Mouse (Mus musculus) heart, embryonic 13.5 days (tissue): ENCODE measurements at regions not wholly inside any gene's neighbourhood (a gene's known extent, or its start where the extent isn't known, plus 50 kb on each side); places are given as distances from the start of the nearest gene placed in this dataset.

Source experiments
- ATAC-seq: fragments of 200-750 bp; cut with Nextera tagmentation; 2 replicates; pipeline ENCODE4 v1.8.0; 2017; ENCODE audit warnings: moderate TSS enrichment; ENCODE audit not compliant: insufficient number of reproducible peaks, low FRiP score, low TSS enrichment; ENCODE audit errors: extremely low read depth
- H3K27ac ChIP-seq: fragments of 300-500 bp; sonication (generic); replicated peaks from 2 replicates; pipeline ENCODE4 v1.5.1; 2015; ENCODE audit warnings: moderate library complexity, mild to moderate bottlenecking, inconsistent platforms
- H3K27me3 ChIP-seq: fragments of 300-500 bp; sonication (generic); replicated peaks from 2 replicates; pipeline ENCODE4 v1.6.1; 2015; ENCODE audit warnings: mild to moderate bottlenecking, inconsistent platforms
- H3K36me3 ChIP-seq: fragments of 300-500 bp; sonication (generic); 2 replicates; pipeline ENCODE4 v1.6.1; 2015; ENCODE audit warnings: mild to moderate bottlenecking, inconsistent platforms
- H3K4me1 ChIP-seq: fragments of 300-500 bp; sonication (generic); 2 replicates; pipeline ENCODE4 v1.6.1; 2015; ENCODE audit warnings: inconsistent platforms
- H3K4me2 ChIP-seq: fragments of 300-500 bp; sonication (generic); 2 replicates; pipeline ENCODE4 v1.6.1; 2015; ENCODE audit warnings: inconsistent platforms, mild to moderate bottlenecking, moderate library complexity
- H3K4me3 ChIP-seq: fragments of 300-500 bp; sonication (generic); 2 replicates; pipeline ENCODE4 v1.5.1; 2015; ENCODE audit warnings: moderate library complexity, mild to moderate bottlenecking, inconsistent platforms
- H3K9ac ChIP-seq: fragments of 300-500 bp; sonication (generic); 2 replicates; pipeline ENCODE4 v1.6.1; 2015; ENCODE audit warnings: inconsistent platforms, mild to moderate bottlenecking, moderate library complexity
- H3K9me3 ChIP-seq: fragments of 300-500 bp; sonication (generic); 2 replicates; pipeline ENCODE4 v1.6.1; 2016; ENCODE audit warnings: inconsistent platforms
- WGBS: fragments of 180-500 bp; shearing (Covaris S2); methylation state at CpG from one replicate; pipeline ENCODE4 v1.1.7; 2015; ENCODE audit warnings: mixed read lengths; 5-methylcytosine and 5-hydroxymethylcytosine counted together

DNA sequence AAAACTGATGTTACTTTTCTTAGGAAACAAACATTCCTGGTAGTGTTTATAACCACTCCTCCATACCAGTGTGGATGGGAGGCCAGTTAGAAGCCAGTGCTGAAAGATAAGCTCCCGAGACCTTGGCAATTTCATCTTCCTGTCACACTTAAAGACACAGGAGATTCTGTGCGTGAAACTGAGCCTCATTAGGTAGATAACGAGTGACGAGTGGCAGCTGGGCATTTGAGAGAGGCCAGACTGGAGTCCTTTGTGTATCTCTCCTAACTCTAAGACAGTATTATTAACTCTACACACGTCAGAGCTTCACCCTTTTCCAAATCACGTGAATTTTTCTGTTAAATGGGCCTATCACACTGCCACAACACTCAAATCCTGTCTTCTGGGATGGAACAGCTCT, 112.1 kb downstream of the 1190002N15Rik start:
- no peak overlapping the region for H3K27ac ChIP-seq
- H3K4me2 ChIP-seq, result 0 out of 2 replicates have a peak overlapping the region, but pooled peaks have one; percentile 9
- no peak overlapping the region for H3K4me3 ChIP-seq
- H3K27me3 ChIP-seq, result no peaks in the 10 kb centered on the region
- ATAC-seq, result no peak
- H3K9ac ChIP-seq, result no peak overlapping the region
- no peaks in the 10 kb centered on the region for H3K36me3 ChIP-seq
- H3K9me3 ChIP-seq, result no peaks in the 10 kb centered on the region
- WGBS, result 9% methylated on average over 6 of the region's 6 CpGs
- H3K4me1 ChIP-seq, result peaks cover 8% of the 10 kb centered on the region

GRCm38 (mm10) chr9:94424438-94425135, 113.3 kb downstream of the 1190002N15Rik start:
- Histone ChIP-seq H3K4me1 (peaks cover 8% of the 10 kb centered on the region), H3K27me3 (no peaks in the 10 kb centered on the region), H3K4me2 (no peak overlapping the region), H3K9me3 (no peaks in the 10 kb centered on the region), H3K36me3 (no peaks in the 10 kb centered on the region), H3K9ac (no peak overlapping the region), H3K27ac (no peak overlapping the region), H3K4me3 (no peak overlapping the region)
- ATAC-seq, result no peak
- 77% methylated on average over 5 of the region's 5 CpGs for WGBS

- Histone ChIP-seq H3K27me3 (no peaks in the 10 kb centered on the region), H3K9me3 (no peaks in the 10 kb centered on the region), H3K4me3 (no peak overlapping the region), H3K36me3 (no peaks in the 10 kb centered on the region), H3K4me1 (peaks cover 16% of the 10 kb centered on the region; the same call in 1 of the 2 replicates), H3K9ac (no peak overlapping the region), H3K4me2 (no peak overlapping the region), H3K27ac (no peak overlapping the region)
- ATAC-seq, result no peak
- 68% methylated on average over 8 of the region's 8 CpGs for WGBS
These were observed 127.3 kb downstream of the 1190002N15Rik start for GRCm38 (mm10) chr9:94410546-94410945.

GRCm38 (mm10) chr9:94410042-94410441, 127.8 kb downstream of the 1190002N15Rik start:
- Histone ChIP-seq H3K4me1 (peaks cover 16% of the 10 kb centered on the region; the same call in 1 of the 2 replicates), H3K4me2 (no peak overlapping the region), H3K9ac (no peak overlapping the region), H3K27me3 (no peaks in the 10 kb centered on the region), H3K36me3 (no peaks in the 10 kb centered on the region), H3K4me3 (no peak overlapping the region), H3K9me3 (no peaks in the 10 kb centered on the region), H3K27ac (no peak overlapping the region)
- no peak for ATAC-seq
- WGBS, result 28% methylated on average over 3 of the region's 3 CpGs

- ATAC-seq, result no peak
- Histone ChIP-seq H3K27me3 (no peaks in the 10 kb centered on the region), H3K4me1 (peaks cover 20% of the 10 kb centered on the region), H3K9me3 (no peaks in the 10 kb centered on the region), H3K4me3 (no peak overlapping the region), H3K9ac (no peak overlapping the region), H3K4me2 (no peak overlapping the region), H3K27ac (no peak overlapping the region), H3K36me3 (no peaks in the 10 kb centered on the region)
- 39% methylated on average over 7 of the region's 7 CpGs for WGBS
These were observed 129.1 kb downstream of the 1190002N15Rik start for GRCm38 (mm10) chr9:94408635-94409323.

DNA sequence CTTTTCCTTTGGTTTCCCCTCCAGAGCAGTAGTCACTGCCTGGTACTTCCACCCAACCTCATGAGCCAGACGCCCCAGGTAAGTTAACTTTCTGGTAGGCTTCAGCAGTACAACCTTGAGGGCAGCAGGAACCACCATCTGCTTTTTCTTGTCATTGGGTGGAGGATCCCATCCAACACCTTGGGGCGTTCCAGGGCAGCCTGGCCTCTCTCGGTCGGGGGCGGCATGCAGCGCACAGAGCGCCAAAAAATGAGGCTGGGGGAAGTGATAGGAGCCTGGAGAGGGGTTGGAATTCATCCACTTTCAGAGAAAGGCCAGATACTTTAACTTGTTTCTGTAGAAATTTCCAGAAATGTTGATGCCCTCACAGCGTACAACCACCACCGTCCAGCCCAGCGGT, 130.2 kb downstream of the 1190002N15Rik start:
- Histone ChIP-seq H3K36me3 (no peaks in the 10 kb centered on the region), H3K4me2 (no peak overlapping the region), H3K4me3 (no peak overlapping the region), H3K9ac (no peak overlapping the region), H3K9me3 (no peaks in the 10 kb centered on the region), H3K27me3 (no peaks in the 10 kb centered on the region), H3K4me1 (peaks cover 26% of the 10 kb centered on the region), H3K27ac (no peak overlapping the region)
- ATAC-seq, result no peak
- 84% methylated on average over 10 of the region's 10 CpGs for WGBS

GRCm38 (mm10) chr9:94404551-94404950, 133.3 kb downstream of the 1190002N15Rik start:
- no peak for ATAC-seq
- H3K4me1 ChIP-seq, result peaks cover 21% of the 10 kb centered on the region
- no peaks in the 10 kb centered on the region for H3K36me3 ChIP-seq

GRCm38 (mm10) chr9:94400596-94400995, 137.3 kb downstream of the 1190002N15Rik start:
- Histone ChIP-seq H3K4me2 (no peak overlapping the region), H3K27ac (no peak overlapping the region), H3K36me3 (no peaks in the 10 kb centered on the region), H3K4me1 (peaks cover 15% of the 10 kb centered on the region), H3K9ac (no peak overlapping the region), H3K9me3 (no peaks in the 10 kb centered on the region), H3K4me3 (no peak overlapping the region), H3K27me3 (no peaks in the 10 kb centered on the region)
- no peak for ATAC-seq
- 94% methylated on average over 1 of the region's 1 CpGs for WGBS

More at GRCm38 (mm10) chr9:94404551-94404950, 133.3 kb downstream of the 1190002N15Rik start:
- no peak overlapping the region for H3K9ac ChIP-seq
- 38% methylated on average over 6 of the region's 6 CpGs for WGBS
- no peak overlapping the region for H3K4me3 ChIP-seq
- H3K27me3 ChIP-seq, result no peaks in the 10 kb centered on the region
- H3K9me3 ChIP-seq, result no peaks in the 10 kb centered on the region
- H3K4me2 ChIP-seq, result no peak overlapping the region
- H3K27ac ChIP-seq, result no peak overlapping the region; the same call in 1 of the 2 replicates

DNA sequence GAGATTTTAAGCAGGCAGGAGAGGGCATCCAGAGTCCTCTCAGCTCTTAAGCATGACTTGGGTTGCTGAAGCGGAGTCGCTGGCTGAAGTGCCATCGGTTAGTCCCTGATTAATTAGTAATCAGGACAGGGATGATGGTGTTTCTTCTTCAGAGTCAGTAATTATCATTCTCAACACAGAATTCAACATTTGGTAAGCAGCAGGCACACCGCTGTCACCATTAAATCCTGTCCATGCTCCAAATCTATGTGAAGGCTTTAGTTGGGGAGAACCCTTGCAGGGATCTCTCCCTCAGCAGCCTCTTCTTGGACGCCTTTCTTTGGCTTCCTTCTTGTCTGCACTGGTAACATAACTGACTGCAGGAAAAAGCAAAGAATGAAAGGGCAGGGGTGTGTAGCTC, 142.7 kb downstream of the 1190002N15Rik start:
- Histone ChIP-seq H3K4me3 (no peak overlapping the region), H3K9me3 (no peaks in the 10 kb centered on the region), H3K27me3 (no peaks in the 10 kb centered on the region), H3K9ac (no peak overlapping the region), H3K4me2 (no peak overlapping the region), H3K4me1 (no peaks in the 10 kb centered on the region), H3K27ac (no peak overlapping the region), H3K36me3 (no peaks in the 10 kb centered on the region)
- ATAC-seq, result no peak
- WGBS, result 84% methylated on average over 5 of the region's 5 CpGs

GRCm38 (mm10) chr9:94386190-94386589, 151.7 kb downstream of the 1190002N15Rik start:
- no peaks in the 10 kb centered on the region for H3K36me3 ChIP-seq
- no peak overlapping the region for H3K4me2 ChIP-seq
- H3K9me3 ChIP-seq, result no peaks in the 10 kb centered on the region
- no peak overlapping the region for H3K27ac ChIP-seq
- H3K4me3 ChIP-seq, result no peak overlapping the region
- H3K27me3 ChIP-seq, result no peaks in the 10 kb centered on the region
- H3K4me1 ChIP-seq, result no peaks in the 10 kb centered on the region
- ATAC-seq, result no peak
- H3K9ac ChIP-seq, result no peak overlapping the region

- H3K36me3 ChIP-seq, result no peaks in the 10 kb centered on the region
- no peaks in the 10 kb centered on the region for H3K9me3 ChIP-seq
- H3K4me1 ChIP-seq, result peaks cover 18% of the 10 kb centered on the region
- H3K9ac ChIP-seq, result no peak overlapping the region
- ATAC-seq, result no peak
- H3K27me3 ChIP-seq, result no peaks in the 10 kb centered on the region
- H3K4me2 ChIP-seq, result no peak overlapping the region
- no peak overlapping the region for H3K4me3 ChIP-seq
- WGBS, result 53% methylated on average over 2 of the region's 2 CpGs
- 0 out of 2 replicates have a peak overlapping the region, but pooled peaks have one; percentile 12 for H3K27ac ChIP-seq
These were observed 155.6 kb downstream of the 1190002N15Rik start for GRCm38 (mm10) chr9:94382293-94382692.

DNA sequence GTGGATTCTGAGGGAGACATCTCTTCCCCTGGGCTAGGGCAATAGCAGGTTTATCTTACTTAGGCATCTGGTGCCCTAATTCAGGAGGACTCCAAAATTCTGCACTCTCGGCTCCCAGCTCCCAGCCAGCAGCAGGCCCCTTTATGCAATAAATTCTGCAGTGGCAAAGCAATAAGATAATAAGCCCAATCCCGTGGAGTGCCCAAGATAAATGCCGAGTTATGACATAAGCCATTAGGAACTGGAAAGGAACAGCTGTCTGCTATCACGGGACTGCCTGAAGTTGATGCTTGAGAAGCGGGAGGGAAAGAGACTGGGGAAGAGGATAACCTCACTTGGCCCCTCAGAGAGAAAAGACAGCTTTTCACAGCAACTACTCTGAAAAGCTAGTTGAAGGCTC, 159.0 kb downstream of the 1190002N15Rik start:
- H3K27ac ChIP-seq, result peak overlapping the region; percentile 16
- no peak overlapping the region for H3K9ac ChIP-seq
- no peaks in the 10 kb centered on the region for H3K9me3 ChIP-seq
- H3K27me3 ChIP-seq, result no peaks in the 10 kb centered on the region
- no peak overlapping the region for H3K4me3 ChIP-seq
- H3K4me1 ChIP-seq, result peaks cover 18% of the 10 kb centered on the region
- ATAC-seq, result no peak
- WGBS, result 16% methylated on average over 5 of the region's 5 CpGs
- H3K4me2 ChIP-seq, result no peak overlapping the region; the same call in 1 of the 2 replicates
- H3K36me3 ChIP-seq, result no peaks in the 10 kb centered on the region
